Mouse (Mus musculus) heart, embryonic 15.5 days (tissue): ENCODE data around the gene Gpr137c. TPM values are rescaled to one million over a fixed set of nuclear protein-coding genes. Genes with fewer than 3 reads are reported as not detected.
A peak's percentile ranks its signal among the peaks of the same experiment; 100 is the strongest.

ENCODE experiments used
- ATAC-seq: fragments of 200-750 bp; cut with Nextera tagmentation; replicated peaks from 2 replicates; pipeline ENCODE4 v1.8.0; 2017; ENCODE audit warnings: low read depth, moderate TSS enrichment; ENCODE audit not compliant: insufficient number of reproducible peaks, insufficient read depth, low FRiP score
- H3K27ac ChIP-seq: fragments of 300-500 bp; sonication (generic); 2 replicates; pipeline ENCODE4 v1.5.1; 2015; ENCODE audit warnings: mild to moderate bottlenecking, inconsistent platforms
- H3K27me3 ChIP-seq: fragments of 300-500 bp; sonication (generic); 2 replicates; pipeline ENCODE4 v1.6.1; 2015; ENCODE audit warnings: inconsistent platforms
- H3K36me3 ChIP-seq: fragments of 300-500 bp; sonication (generic); 2 replicates; pipeline ENCODE4 v1.6.1; 2015; ENCODE audit warnings: mild to moderate bottlenecking, inconsistent platforms
- H3K4me1 ChIP-seq: fragments of 300-500 bp; sonication (generic); replicated peaks from 2 replicates; pipeline ENCODE4 v1.6.1; 2015; ENCODE audit warnings: inconsistent platforms
- H3K4me2 ChIP-seq: fragments of 300-500 bp; sonication (generic); 2 replicates; pipeline ENCODE4 v1.6.1; 2015; ENCODE audit warnings: inconsistent platforms, mild to moderate bottlenecking, moderate library complexity
- H3K4me3 ChIP-seq: fragments of 300-500 bp; sonication (generic); 2 replicates; pipeline ENCODE4 v1.5.1; 2015; ENCODE audit warnings: mild to moderate bottlenecking, inconsistent platforms
- H3K9ac ChIP-seq: fragments of 300-500 bp; sonication (generic); 2 replicates; pipeline ENCODE4 v1.6.1; 2015; ENCODE audit warnings: mild to moderate bottlenecking, inconsistent platforms
- H3K9me3 ChIP-seq: fragments of 300-500 bp; sonication (generic); replicated peaks from 2 replicates; pipeline ENCODE4 v1.6.1; 2016; ENCODE audit warnings: inconsistent platforms
- WGBS: fragments of 180-500 bp; shearing (Covaris S2); methylation state at CpG from one replicate; pipeline ENCODE4 v1.1.7; 2015; ENCODE audit warnings: mixed read lengths; 5-methylcytosine and 5-hydroxymethylcytosine counted together
- polyA plus RNA-seq: library from polyadenylated mRNA; unstranded; fragments of >200 nt; fragmentation: Nextera tagmentation; extraction: Ambion mirVana; gene quantifications from 2 replicates; pipeline ENCODE4 v1.2.1, GENCODE M21; 2015

Gpr137c gene
- polyA plus RNA-seq, 1 experiment from 2014 or later: 3.1 TPM

- H3K4me3 ChIP-seq: no peak overlapping the region
- 85% methylated on average over 4 of the region's 4 CpGs for WGBS
- no peak overlapping the region for H3K9ac ChIP-seq
- H3K4me1 ChIP-seq: peaks cover 14% of the 10 kb centered on the region
- H3K36me3 ChIP-seq: no peaks in the 10 kb centered on the region
- H3K9me3 ChIP-seq: no peaks in the 10 kb centered on the region
- no peak overlapping the region for H3K27ac ChIP-seq
- H3K4me2 ChIP-seq: no peak overlapping the region
- ATAC-seq: no peak
- no peaks in the 10 kb centered on the region for H3K27me3 ChIP-seq
These were observed 1.8 kb upstream of the Gpr137c start for GRCm38 (mm10) chr14:45217693-45218092.

- Histone ChIP-seq H3K9ac (peak within 1 kb of the TSS; percentile 89), H3K36me3 (no peaks in the 10 kb centered on the region), H3K27me3 (no peaks in the 10 kb centered on the region), H3K4me2 (peak within 1 kb of the TSS; percentile 93), H3K27ac (peak within 1 kb of the TSS; percentile 97), H3K9me3 (no peaks in the 10 kb centered on the region), H3K4me1 (peaks cover 14% of the 10 kb centered on the region), H3K4me3 (peak within 1 kb of the TSS; percentile 96)
- ATAC-seq: peak; percentile 41
- WGBS: under 1% methylated on average over 59 of the region's 59 CpGs
These were observed 806 bp downstream of the Gpr137c start, which contains the start of gene Txndc16 for GRCm38 (mm10) chr14:45220090-45220956. Gene Txndc16 (minus strand): TSS chr14:45220328.

GRCm38 (mm10) chr14:45220957-45221630 is 1.6 kb downstream of the Gpr137c start:
- H3K4me1 ChIP-seq: peaks cover 14% of the 10 kb centered on the region
- peak overlapping the region; percentile 96 for H3K4me3 ChIP-seq
- no peaks in the 10 kb centered on the region for H3K9me3 ChIP-seq
- H3K27me3 ChIP-seq: no peaks in the 10 kb centered on the region
- no peaks in the 10 kb centered on the region for H3K36me3 ChIP-seq
- peak overlapping the region; percentile 93 for H3K4me2 ChIP-seq
- ATAC-seq: no peak
- 10% methylated on average over 11 of the region's 11 CpGs for WGBS
- H3K27ac ChIP-seq: peak overlapping the region; percentile 97
- H3K9ac ChIP-seq: peak overlapping the region; percentile 89

GRCm38 (mm10) chr14:45239042-45239441 is 19.5 kb downstream of the Gpr137c start:
- H3K27me3 ChIP-seq: no peaks in the 10 kb centered on the region
- WGBS: 66% methylated on average over 2 of the region's 2 CpGs
- H3K27ac ChIP-seq: no peak overlapping the region
- no peak overlapping the region for H3K4me2 ChIP-seq
- no peak overlapping the region for H3K4me3 ChIP-seq
- H3K36me3 ChIP-seq: no peaks in the 10 kb centered on the region
- H3K9ac ChIP-seq: no peak overlapping the region
- no peaks in the 10 kb centered on the region for H3K9me3 ChIP-seq
- no peak for ATAC-seq
- H3K4me1 ChIP-seq: no peaks in the 10 kb centered on the region

GRCm38 (mm10) chr14:45241613-45242012 is 22.1 kb downstream of the Gpr137c start:
- H3K27me3 ChIP-seq: no peaks in the 10 kb centered on the region
- ATAC-seq: no peak
- no peak overlapping the region for H3K4me3 ChIP-seq
- no peaks in the 10 kb centered on the region for H3K36me3 ChIP-seq
- H3K4me1 ChIP-seq: no peaks in the 10 kb centered on the region
- no peak overlapping the region for H3K4me2 ChIP-seq
- no peak overlapping the region for H3K9ac ChIP-seq
- 50% methylated on average over 1 of the region's 1 CpGs for WGBS
- no peak overlapping the region for H3K27ac ChIP-seq
- H3K9me3 ChIP-seq: no peaks in the 10 kb centered on the region

GRCm38 (mm10) chr14:45251548-45252076 is 32.1 kb downstream of the Gpr137c start:
- no peak overlapping the region for H3K4me2 ChIP-seq
- H3K9ac ChIP-seq: no peak overlapping the region
- WGBS: 84% methylated on average over 4 of the region's 4 CpGs
- no peaks in the 10 kb centered on the region for H3K4me1 ChIP-seq
- no peak overlapping the region for H3K4me3 ChIP-seq
- no peak overlapping the region for H3K27ac ChIP-seq
- ATAC-seq: no peak
- no peaks in the 10 kb centered on the region for H3K36me3 ChIP-seq
- H3K9me3 ChIP-seq: no peaks in the 10 kb centered on the region
- no peaks in the 10 kb centered on the region for H3K27me3 ChIP-seq

- no peaks in the 10 kb centered on the region for H3K36me3 ChIP-seq
- no peaks in the 10 kb centered on the region for H3K4me1 ChIP-seq
- H3K27ac ChIP-seq: no peak overlapping the region
- H3K4me2 ChIP-seq: no peak overlapping the region
- ATAC-seq: no peak
- H3K4me3 ChIP-seq: no peak overlapping the region
- H3K9ac ChIP-seq: no peak overlapping the region
- no peaks in the 10 kb centered on the region for H3K9me3 ChIP-seq
- no peaks in the 10 kb centered on the region for H3K27me3 ChIP-seq
- WGBS: 77% methylated on average over 3 of the region's 3 CpGs
These were observed 44.5 kb downstream of the Gpr137c start for GRCm38 (mm10) chr14:45263831-45264592.

GRCm38 (mm10) chr14:45275816-45276215 is 56.3 kb downstream of the Gpr137c start:
- no peak overlapping the region for H3K9ac ChIP-seq
- no peak for ATAC-seq
- H3K36me3 ChIP-seq: no peaks in the 10 kb centered on the region
- no peaks in the 10 kb centered on the region for H3K4me1 ChIP-seq
- 87% methylated on average over 6 of the region's 6 CpGs for WGBS
- H3K27ac ChIP-seq: no peak overlapping the region
- no peaks in the 10 kb centered on the region for H3K9me3 ChIP-seq
- H3K4me2 ChIP-seq: no peak overlapping the region
- no peak overlapping the region for H3K4me3 ChIP-seq
- H3K27me3 ChIP-seq: no peaks in the 10 kb centered on the region

GRCm38 (mm10) chr14:45282066-45282465 is 62.5 kb downstream of the Gpr137c start:
- no peak overlapping the region for H3K27ac ChIP-seq
- no peaks in the 10 kb centered on the region for H3K4me1 ChIP-seq
- ATAC-seq: no peak
- no peaks in the 10 kb centered on the region for H3K27me3 ChIP-seq
- H3K4me3 ChIP-seq: no peak overlapping the region
- peaks cover 6% of the 10 kb centered on the region; the same call in 1 of the 2 replicates for H3K36me3 ChIP-seq
- 84% methylated on average over 3 of the region's 3 CpGs for WGBS
- no peaks in the 10 kb centered on the region for H3K9me3 ChIP-seq
- no peak overlapping the region for H3K4me2 ChIP-seq
- no peak overlapping the region for H3K9ac ChIP-seq

- H3K4me3 ChIP-seq: no peak overlapping the region
- H3K9ac ChIP-seq: no peak overlapping the region
- 69% methylated on average over 4 of the region's 4 CpGs for WGBS
- no peak overlapping the region for H3K27ac ChIP-seq
- no peaks in the 10 kb centered on the region for H3K9me3 ChIP-seq
- no peak for ATAC-seq
- H3K4me2 ChIP-seq: no peak overlapping the region
- H3K4me1 ChIP-seq: no peaks in the 10 kb centered on the region
- H3K27me3 ChIP-seq: no peaks in the 10 kb centered on the region
- H3K36me3 ChIP-seq: peaks cover 41% of the 10 kb centered on the region
These were observed 72.1 kb downstream of the Gpr137c start for GRCm38 (mm10) chr14:45291608-45292007.

GRCm38 (mm10) chr14:45303939-45304338 is 84.4 kb downstream of the Gpr137c start:
- Histone ChIP-seq H3K9me3 (no peaks in the 10 kb centered on the region), H3K4me3 (no peak overlapping the region), H3K4me2 (no peak overlapping the region), H3K27ac (no peak overlapping the region), H3K4me1 (no peaks in the 10 kb centered on the region), H3K9ac (no peak overlapping the region), H3K36me3 (peaks cover 33% of the 10 kb centered on the region), H3K27me3 (no peaks in the 10 kb centered on the region)
- WGBS: 66% methylated on average over 4 of the region's 4 CpGs
- no peak for ATAC-seq
